Mouse (Mus musculus): Measurements from ENCODE around the gene Bex1.

The Bex1 gene

GRCm38 (mm10) chrX:136171189-136172117, 43.9 kb downstream of the Bex1 start:
- DNase-seq (ENCODE audit: low spot score in 2 of 2) = peak; percentile 15 to 34

- no peak for DNase-seq (ENCODE audit: low spot score in 2 of 2)
Observed at GRCm38 (mm10) chrX:136170625-136171024, 44.7 kb downstream of the Bex1 start.
